Mouse (Mus musculus): ENCODE data around the gene Prrt2.

The Prrt2 gene

DNA sequence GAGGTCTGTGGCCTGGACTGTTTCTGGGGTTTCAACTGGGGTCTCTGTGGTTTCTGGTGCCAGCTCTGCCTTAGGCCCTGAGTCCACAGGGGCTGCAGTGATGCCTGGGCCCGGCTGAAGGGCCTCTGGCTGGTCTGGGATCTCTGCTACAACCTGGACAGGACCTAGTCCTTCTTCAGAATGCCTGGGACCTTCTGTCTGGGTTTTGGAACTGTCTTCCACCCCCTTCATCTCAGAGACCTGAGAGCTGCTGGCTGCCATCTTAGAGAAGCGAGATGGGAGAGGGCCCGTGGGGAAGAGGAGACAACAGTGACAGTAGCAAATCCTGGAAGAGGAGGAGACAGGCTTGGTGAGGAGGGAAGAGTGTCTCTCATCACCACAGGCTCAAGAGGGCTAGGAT is 980 bp downstream of the Prrt2 start:
- DNase-seq (ENCODE audit: low read depth, low spot score) = no peak

DNA sequence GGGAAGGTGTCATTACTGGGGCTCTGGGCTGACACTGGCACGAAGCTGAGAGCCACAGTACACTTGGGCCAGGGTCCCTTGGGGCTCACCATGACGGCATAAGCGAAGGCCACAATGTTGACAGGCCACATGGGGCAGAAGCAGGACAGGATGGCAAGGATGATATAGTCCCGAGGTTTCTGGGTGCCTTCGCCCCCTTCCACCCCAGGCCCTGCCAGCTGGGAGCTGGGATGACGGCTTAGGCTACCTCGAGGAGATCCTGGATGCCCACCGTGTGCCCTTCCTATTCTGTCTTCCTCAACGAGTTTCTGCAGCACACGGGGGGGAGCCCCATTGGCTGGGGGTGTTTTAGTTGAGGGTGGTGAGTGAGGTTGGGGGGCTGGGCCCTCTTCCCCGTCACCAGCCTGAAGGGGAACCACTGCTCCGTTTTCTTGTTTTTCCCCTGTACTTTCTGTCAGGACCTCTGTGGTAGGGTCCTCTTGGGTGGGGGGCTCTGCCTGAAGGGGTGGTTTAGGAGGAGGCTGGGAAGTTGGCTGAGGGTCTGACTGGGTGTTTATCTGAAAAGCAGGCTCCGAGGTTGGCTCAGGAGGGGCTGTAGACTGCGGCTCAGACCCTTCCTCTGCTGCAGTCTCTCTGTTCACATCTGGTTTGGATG is 1.6 kb downstream of the Prrt2 start:
- DNase-seq (ENCODE audit: low read depth, low spot score) = no peak

DNA sequence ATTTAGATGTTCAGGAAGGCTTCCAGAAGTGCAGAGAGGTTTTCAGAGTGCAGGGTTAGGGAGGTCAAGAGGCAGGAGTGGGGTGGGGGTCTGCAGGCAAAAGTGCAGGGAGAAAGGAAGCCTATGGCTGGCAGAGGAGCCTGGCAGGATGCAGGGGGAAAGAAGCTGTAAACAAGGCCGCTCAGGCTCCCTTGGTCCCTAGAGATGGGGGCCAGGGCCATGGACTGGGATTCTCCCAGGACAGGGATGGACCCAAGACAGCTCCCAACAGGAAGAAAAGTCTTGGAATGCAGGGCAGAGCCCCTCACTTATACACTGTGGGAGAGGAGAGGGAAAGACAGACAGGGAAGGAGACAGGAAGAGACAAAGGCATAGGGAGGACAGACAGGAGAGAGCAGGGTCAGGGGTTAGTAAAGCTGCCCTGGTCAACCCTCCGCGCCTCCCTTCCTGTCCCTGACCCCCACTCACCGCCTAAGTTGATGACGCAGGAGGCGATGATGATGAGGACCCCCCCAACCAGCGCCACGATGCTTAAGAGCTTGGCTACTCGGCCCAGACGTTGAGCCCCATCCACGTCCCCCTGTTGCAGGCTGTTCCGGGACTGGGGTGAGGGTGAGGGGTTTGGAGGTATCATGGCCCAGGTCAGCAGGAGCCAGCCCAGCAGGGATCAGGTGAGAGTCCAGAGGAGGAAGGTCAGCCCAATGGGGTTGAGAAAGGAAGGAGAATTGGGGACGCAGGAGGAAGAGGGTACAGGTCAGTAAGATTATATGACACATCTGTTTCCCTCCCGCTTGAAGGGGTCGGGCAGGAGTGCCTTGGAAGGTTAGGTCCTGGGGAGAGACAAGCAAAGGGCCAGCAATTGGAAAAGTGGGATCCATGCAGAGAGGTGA is 2.4 kb downstream of the Prrt2 start:
- no peak for DNase-seq (ENCODE audit: low read depth, low spot score)

DNA sequence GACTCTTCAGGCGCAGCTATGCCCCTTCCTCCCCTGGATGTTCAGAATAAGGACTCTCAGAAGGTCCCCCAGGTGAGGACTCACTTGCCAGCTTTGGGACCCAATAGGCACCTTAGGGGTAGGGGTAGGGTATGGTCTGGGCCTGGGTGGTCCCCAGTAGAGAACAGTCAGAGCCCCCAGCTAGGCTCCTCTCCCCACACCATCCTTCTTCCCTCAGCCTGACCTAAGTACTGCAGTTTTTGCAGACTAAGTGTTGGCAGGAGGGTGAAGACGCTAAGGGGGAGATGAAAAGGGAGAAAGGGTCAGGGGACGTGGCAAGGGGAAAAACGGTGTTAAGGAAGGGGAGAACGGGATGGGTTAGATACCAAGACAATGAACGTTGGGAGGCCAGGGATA is 3.1 kb downstream of the Prrt2 start:
- DNase-seq (ENCODE audit: low read depth, low spot score) = no peak

DNA sequence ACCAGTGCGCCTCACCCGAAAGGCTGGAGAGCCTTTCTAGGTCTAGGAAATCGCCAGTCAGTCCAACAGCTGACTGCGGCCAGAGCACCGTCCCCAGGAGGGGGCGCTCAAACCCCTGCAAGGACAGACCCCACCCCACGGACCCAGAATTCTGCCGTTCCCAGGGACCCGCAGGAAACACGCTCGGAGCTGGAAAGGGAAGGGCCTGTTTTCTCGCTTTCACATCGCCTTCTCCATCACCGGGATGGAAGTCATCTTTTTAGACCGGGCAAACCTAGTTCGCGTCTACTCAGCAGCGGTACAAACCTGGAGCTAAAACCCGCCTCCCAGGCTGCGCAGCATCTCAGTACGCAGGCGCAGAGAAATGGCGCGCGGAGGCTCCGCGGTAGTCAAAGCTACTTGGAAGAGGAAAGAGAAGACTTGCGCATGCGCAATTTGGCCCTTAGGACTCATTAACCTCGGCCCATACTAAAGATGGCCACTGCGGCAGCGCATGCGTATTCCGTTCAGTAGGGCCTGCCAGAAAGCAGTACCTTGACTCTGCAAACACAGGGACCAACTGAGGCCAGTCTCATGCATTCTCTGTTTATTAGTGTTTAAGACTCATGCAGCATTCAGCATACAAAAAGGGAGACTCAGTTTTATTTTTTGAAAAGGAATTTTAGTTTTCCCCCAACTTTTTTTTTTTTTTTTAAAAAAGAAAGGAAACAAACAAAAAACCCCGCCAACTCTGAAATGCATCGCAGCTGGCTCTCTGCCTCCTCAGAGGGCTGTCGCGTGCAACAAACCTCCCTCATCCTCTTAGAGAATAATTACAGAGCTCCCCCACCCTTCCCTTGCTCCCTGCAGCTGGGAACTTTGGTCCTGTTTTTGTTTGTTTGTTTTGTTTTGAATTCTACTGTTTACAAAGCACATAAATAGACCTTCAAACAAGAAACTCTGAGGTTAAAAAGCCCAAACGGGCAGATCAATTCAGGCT is 3.8 kb downstream of the Prrt2 start, which contains the start of gene Pagr1a:
Pagr1a (minus strand) TSS at position 382 of the 979 bp plus-strand sequence.
- DNase-seq (ENCODE audit: low read depth, low spot score) = peak; percentile 100

DNA sequence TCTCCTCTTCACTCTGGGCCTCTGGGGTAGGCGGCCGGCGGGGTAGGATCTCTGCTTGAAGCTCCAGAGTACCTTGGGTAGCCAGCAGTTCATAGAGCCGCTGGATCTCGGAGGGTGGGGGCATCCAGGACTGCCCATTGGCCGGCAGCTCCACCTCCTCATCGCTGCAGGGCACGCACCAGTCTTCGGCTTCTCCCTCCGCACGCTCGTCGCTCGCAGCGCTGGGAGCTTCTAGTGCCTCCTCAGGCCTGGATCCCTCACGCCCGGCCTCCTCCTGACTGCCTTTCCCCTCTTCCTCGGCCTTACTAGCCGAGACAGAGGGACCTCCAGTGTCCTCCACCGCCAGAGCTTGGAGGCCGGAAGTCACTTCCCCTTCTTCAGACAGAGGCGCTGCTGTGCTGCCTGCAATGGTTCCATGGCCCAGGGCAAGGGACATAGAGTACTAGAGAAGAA is 4.5 kb downstream of the Prrt2 start:
- DNase-seq (ENCODE audit: low read depth, low spot score) = no peak

DNA sequence TGATC is 4.7 kb downstream of the Prrt2 start, which contains the start of gene Pagr1b:
Pagr1b (minus strand) TSS at position 4 of the 5 bp plus-strand sequence.
- no peak for DNase-seq (ENCODE audit: low read depth, low spot score)

DNA sequence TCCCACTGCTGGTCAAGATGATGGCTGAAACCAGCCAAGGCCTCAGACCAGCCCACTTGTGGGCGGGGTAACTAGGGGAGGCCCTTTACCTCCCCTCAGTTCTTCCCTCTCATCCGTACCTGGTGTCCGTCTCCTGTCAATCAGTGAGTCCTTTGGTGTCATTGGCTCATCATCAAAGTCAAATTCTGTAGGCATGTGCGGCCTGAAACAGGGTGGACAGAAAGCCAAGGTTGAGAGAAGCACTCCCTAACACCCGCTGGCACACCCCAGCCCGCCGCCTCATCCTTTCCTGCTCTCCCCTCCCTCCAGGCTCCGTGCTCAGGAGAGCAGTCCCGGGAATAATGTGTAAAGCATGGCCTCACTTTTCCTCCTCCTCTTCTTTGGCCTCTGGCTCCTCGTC is 4.9 kb downstream of the Prrt2 start:
- peak; percentile 89 for DNase-seq (ENCODE audit: low read depth, low spot score)

DNA sequence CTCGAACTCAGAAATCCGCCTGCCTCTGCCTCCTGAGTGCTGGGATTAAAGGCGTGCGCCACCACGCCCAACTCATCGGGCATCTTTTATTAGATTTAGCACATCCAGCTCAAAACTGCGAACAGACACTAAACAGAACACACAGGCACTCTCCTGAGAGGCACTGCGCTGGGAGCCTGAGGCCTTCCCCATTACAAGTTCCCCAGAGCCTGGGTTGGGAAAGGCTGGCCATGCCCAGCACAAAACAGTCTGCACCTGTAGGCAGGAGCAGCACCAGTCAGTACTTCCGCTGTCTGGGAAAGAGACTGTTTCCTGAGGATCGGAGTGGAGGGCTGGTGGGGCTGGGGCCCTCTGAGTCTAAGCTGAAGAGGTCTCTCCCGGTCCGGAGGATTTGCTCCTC is 6.0 kb downstream of the Prrt2 start:
- no peak for DNase-seq (ENCODE audit: low read depth, low spot score)

DNA sequence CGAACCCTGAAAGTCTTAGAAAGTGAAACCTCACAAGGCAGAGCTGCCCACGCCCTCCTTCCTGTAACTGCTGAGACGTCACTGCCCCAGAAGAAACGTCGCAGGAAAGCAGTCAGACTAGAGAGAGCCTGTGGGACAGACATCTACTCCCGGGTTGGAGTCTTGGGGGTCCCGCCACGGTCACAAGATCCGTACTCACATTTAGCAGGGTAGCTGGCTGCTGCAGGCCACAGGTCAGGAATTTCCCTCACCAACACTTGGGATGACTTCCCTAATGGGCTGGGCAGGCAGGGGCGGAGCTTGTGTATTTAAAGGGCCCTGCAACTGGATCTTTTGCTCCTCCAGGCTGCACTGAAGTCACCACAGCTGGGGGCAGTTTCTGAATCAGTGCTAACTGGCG is 6.7 kb downstream of the Prrt2 start, which contains the start of gene Mvp:
Mvp (minus strand) TSS at position 302 of the 400 bp plus-strand sequence.
- peak; percentile 85 for DNase-seq (ENCODE audit: low read depth, low spot score)

DNA sequence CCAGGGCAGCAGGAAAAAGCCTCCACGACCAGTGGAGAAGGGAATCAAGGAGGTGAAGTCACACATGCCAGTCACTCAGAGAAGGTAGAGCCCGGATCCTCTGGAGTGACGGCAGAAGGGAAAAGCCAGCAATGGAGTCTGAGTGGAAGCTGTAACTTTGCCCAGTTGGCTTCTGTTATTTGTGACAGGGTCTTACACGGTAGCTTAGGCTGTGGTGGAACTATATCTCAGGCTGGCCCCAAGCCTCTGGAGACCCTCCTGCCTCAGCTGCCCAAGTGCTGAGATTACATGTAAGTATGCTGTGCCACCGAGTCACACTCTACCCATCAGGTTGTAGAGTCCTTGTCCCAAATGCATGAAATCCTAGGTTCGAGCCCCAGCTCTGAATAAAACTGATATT is 7.6 kb downstream of the Prrt2 start:
- no peak for DNase-seq (ENCODE audit: low read depth, low spot score)

DNA sequence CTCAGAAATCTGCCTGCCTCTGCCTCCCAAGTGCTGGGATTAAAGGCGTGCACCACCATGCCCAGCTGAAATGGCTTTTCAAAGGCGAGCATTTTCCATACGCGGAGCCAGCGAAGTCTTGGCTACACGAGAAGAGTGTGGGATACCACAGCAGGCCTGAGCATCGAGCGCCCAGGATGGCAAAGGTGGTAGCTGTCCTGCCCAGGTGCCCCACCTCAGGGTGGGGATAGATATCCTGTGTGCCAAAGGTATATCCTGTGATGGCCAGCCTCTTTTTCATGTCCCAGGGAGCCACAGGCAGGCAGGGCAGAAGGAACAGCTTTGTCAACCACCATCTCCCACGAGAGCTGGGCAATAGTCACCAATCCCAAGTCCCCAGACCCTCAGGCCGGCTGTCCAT is 8.2 kb downstream of the Prrt2 start:
- DNase-seq (ENCODE audit: low read depth, low spot score) = no peak

DNA sequence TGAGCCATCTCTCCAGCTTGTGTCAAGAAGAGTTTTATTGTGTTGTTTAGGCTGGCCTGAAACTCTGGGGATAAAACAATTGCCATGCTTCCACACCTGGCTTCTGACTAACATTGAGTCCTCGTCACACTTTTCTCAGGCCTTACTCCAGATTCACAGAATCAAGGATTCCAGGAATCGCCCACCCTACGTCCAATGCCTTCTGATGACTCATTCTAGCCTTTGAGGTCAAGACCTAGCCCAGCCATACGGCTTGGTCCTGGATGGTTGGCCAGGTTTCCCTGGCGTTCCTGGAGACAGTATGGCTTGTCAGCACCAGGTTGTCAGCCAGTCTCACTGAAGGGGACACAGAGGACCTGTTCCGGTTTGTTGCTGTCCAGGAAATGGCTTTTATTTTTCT is 8.6 kb downstream of the Prrt2 start:
- no peak for DNase-seq (ENCODE audit: low read depth, low spot score)

DNA sequence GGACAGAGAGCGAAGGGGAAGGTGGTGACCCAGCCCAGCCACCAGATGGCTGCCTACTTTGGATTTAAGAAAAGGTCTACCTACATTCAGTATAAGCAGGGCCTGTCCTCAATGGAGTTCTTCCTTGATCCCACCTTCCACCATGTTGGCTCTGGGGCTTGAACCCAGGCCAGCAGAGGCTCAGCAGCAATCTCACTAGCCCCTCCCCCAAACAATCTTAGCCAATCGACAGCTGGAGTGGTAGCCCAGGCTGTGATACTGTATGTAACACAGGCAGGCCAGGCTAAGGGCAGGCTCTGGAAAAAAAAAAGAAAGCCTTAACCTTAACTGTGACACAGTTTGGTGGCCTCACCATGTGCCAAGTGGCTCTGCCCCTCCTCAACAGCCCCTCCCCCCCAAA is 9.3 kb downstream of the Prrt2 start:
- no peak for DNase-seq (ENCODE audit: low read depth, low spot score)

DNA sequence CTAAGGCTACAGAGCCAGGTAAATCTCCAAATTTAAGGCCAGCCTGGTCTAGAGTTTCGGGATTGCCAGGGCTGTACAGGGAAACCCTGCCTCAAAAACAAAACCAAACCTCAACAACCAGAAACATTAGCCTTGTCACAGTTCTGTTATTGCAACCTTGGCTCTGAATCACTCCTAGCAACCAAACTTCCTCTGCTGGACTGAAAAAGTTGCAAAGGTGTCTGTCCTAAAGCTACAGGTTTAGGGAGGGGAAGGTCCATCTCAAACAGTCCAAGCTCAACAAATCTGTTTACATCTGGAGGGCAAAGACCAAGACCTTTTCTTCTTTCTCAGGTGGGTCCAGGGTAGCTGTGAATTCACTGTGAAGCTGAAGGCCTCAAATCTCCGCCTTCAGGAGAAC is 10.0 kb downstream of the Prrt2 start:
- no peak for DNase-seq (ENCODE audit: low read depth, low spot score)

DNA sequence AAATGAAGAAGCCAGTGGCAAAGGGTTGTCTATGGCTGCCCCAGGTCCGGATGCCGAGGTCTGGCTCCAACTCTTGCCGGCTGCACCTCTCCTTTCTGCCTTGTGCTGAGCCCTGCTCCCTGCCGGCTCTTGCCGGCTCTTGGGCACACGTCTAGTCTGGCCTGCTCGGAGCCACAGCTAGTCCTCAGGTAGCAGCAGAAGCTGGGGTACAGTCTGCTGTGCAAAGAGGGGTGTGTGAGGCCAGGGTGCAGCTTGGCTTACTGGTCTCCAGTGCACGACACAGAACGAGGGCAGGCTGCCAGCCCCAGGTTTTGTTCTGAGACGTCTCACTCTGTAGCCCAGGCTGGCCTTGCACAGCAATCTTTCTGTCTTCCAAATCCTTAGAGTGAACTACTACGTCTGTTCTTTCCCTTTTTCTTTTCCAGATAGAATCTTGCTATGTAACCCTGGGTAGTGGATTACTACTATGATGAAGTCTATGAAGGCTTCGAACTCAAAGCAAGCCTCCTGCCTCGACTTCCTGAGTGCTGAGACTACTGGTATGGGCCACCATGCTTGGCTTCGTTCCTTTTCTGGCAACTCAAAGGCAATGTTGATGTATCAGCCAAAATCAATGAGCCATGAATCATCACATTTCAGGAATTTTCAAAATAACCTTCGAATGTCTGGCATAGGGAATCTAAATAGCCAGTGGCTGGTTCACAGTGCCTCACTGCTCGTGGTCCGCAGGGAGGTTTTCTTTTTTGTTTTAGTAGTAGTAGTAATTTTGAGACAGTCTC is 11.5 kb downstream of the Prrt2 start:
- no peak for DNase-seq (ENCODE audit: low read depth, low spot score)

DNA sequence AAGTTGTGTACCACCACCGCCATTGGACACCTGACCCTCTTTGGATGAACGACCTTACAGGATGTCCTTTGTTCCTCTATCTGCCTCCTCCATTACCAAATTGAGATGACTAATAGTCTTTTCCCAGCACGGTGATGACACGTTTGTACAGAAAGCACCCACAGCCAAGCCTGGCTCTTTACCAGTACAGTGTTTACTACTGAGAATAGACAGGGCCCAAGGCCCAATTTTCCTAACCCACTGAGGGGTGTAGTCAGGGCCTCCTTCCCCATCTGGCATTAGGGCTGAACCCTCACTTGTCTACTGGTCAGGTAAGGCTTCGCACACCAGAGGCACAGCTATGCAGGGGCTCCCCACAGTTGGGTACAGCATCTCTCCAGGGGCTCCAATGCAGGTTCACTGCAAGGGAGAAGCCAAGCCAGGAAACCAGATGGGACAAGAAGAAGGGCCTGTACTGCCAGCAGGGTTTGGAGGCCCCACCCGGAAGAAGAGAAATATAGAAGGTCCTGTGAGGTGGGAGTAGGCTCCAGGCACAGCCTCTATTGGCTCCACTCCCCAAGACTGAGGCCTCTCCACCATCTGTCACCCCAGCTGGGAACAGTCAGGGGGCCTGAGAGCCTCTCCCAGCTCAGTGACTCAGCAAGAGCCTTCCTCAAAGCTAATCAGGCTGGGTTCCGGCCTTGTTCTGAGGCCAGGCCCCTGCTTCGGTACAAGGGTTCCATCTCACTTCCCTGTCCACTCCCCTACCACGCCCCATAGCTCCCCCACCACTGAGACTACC is 12.6 kb downstream of the Prrt2 start:
- peak; percentile 45 for DNase-seq (ENCODE audit: low read depth, low spot score)

DNA sequence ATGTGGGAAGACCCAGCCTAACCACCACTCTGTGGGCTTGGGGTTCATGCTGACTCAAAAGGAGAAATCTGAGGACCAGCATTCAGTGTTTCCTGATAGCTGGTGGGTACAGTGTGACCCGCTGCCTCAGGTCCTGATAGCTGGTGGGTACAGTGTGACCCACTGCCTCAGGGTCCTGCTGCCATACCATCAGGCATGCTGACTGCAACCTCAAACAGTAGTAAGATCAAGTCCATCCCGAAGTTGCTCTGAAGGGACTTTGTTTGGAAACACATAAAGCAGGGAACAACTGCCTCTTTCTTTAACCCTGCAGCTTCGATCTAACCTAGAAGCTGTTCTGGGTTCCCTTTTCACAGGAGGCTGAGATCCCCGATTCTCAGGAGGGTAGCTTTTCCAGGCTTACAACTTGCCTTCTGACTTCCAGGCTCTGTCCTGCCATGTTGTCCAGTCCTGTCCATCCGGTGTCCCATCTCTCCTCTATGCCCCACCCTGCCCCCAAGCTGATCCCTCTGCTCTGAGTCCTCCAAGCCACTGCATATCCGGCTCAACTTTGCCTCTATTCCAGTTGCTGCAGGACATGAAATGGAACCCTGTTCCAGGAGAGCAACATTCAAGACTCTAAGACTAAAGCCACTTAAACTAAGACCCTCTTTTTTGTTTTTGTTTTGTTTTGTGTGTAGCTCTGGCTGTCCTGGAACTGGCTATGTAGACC is 13.5 kb downstream of the Prrt2 start:
- DNase-seq (ENCODE audit: low read depth, low spot score) = no peak

DNA sequence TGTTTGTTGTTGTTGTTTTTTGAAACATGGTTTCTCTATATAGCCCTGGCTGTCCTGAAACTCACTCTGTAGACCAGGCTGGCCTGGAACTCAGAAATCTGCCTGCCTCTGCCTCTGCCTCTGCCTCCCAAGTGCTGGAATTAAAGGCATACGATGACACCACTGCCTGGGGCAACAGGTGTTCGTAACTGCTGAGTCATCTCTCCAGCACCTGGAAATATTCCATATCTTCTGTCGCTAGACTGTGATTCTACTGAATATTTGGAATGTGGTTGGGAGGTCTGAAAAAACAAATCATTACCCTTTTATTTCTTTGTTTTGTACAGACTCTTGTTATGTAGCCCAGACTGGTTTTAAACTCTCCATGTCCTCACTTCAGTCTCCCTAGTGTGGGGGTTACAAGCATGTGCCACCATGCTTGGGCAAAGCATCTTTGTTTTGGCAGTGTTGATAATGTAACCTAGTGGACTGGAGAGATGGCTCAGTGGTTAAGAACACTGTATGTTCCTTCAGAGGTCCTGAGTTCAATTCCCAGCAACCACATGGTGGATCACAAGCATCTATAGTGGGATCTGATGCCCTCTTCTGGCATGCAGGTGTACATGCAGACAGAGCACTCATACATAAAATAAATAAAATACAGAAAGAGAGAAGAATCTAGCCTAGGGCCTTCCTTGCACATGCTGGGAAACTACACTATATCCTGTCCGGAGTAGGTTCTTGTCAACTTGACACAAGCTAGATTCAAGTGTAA is 16.7 kb downstream of the Prrt2 start:
- peak; percentile 39 for DNase-seq (ENCODE audit: low read depth, low spot score)
